Mouse (Mus musculus) yolk sac, embryonic 10.5 days (tissue): ENCODE results near the gene Skap2.
A peak's percentile ranks its signal among the peaks of the same experiment; 100 is the strongest.

ENCODE experiments used
- DNase-seq: peaks from one replicate; pipeline ENCODE4 v3.0.0-alpha.2; 2017; ENCODE audit warnings: low spot score

Gene Skap2

DNA sequence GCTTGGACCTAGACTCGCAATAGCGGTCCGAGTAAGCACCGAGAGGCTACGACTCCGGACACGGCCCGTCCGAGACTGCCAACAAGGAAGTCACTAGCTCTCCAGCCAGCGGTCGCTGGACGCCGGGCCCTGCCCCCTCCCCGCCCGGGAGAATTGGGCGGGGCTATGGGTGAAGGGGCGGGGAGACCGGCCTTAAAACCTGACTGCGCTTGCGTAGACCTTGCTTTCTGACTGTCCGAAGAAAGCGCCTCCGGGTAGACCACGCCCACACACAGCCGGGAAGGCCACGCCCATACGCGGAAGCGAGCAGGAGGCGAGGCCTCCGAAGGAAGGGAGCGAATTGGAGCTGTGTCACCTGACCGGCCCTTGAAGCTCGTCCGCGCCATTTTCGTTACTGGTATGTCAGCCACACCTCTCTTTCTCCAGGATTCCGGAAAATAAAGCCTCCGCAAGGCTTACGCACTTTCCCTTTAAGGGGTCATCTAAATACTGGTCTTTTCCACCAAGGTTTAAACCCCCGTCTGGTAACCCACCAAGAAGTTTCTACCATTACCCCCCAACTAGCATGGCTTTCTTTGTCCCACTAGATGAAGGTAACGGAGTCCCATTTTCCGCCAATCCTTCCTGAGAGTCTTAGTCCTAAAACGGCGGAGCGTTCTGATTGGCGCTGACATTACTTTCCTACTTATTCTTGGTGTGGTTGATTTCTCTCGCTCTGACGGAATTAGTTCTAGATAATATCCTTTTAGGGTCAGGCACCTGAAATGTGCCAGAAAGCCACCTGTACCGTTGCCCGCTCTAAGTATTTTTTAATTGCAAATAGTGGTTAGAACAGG is at the start of gene Skap2:
Gene Skap2 (minus strand): TSS at position 141 of the 836 bp plus-strand sequence.
- peak; percentile 100 for DNase-seq

DNA sequence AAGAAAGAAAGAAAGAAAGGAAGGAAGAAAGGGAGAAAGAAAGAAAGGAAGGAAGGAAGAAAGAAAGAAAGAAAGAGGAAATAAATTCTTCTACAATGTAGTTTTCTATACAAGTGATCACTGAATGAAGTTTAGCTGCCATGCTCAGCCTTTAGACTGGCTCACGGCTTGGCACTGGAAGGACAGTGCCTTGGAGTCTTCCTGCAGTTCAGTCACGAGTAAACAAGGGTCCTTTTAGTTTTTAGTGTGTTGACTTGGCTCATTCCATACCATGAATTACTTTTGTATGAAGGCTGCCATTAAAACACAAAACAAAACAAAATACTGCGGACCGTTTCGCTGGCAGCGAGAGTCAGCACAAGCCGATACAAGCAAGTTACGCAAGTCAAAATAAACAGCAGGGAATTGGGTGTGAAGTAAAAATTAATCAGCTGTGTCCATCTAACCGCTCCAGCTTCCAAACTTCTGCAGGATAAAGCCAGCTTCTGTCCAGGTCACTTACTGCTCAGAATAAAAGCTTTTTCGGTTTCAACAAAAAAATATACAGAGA is 46.6 kb upstream of the Skap2 start:
- DNase-seq: no peak

DNA sequence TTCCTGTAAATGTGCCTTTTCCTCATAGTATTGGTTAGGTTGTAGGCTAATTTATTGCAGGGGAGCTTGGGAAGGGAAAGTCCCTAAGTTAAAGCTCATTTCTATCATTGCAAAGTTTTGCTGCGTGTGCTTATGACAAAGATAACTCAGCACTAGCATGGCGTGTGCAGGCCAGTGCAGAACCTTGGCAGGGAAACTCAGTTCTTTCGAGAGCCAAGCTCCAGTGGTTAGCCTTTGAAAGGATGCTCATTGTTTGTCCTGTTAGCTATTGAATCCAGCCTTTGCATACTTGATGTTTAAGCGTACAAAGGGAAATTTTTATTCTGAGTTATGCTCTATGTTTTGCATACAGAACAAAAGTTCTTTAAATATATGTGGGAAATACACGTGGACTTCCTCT is 45.8 kb upstream of the Skap2 start:
- no peak for DNase-seq

DNA sequence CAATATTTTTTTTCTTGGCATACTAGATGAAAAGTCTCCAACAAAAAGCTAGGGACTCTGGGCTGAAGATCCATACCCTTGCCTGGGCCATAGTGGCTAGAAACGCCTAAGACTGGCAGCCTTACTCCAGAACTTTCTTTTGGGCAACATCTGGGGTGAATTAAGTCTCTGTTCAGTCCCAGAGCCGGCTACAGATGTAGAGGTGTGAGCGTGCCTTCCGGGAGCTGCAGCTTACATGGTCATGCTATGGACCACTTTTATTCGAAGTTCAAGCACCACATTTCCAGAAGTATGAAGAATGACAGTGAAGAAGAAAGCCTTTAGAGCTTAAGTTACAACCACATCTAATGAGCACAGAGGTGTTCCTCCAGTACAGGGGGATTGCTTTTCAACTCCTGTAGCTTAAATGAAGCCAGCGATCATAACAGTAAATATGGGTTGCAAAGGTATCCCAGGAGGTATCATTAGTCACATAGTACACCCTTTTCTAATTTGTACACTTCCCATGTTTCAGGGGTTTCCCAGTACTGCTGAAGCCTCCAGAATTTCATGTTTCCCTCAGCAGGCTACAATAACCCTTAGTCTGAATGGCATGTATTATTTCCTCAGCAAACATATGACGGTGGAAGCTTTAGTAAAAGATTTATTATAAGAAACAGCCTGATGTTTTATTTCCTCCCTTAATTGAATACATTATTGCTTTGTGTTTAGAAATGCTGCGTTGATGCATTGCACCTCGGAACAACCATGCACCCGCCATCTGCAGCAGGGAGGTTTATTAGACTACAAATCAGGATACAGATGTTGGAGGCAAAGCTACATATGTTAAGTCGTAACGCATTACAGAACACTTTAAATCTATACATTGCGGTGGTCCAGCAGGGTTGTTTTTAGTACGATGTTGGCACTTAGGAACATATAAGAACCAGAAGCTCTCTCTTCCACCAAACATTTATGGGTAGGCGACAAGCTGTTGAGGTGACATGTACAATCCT is 41.5 kb upstream of the Skap2 start:
- DNase-seq: no peak

DNA sequence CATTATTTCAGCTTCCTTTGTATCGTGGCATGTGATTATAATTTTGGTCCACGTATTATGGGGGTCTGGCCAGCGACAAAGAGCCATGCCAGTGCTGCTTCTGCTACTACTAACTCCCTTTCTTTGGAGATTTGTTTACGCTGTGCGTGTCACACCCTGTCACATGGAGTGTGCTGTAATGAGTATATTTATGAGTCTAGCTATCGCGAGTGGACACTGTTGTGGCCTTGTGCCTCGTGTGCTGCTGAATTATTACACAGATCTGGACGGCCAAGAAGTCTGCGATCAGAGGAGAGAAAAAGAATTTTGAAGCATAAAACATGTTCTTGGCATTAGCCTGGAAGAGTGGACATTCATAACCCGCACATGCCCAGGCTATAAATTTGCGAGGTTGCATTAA is 37.7 kb upstream of the Skap2 start:
- DNase-seq: no peak

DNA sequence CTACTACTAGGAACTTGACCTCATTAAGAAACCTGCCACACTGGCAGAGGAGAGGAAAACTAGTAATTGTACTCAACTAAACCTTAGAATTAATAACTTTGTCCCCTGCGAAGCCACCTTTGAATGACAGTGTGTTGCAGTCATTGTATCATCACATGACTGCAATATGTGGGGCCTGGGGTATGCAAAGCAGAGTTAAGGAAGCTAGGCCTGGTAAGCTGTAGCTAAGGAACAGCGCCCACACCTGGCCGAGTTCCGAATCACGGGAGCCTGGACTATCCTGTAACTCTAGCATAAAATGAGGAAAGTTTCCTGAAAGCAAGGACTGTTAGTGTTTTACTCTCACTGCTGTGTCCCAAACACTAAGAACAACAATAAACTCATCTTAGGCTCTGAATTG is 33.2 kb upstream of the Skap2 start:
- DNase-seq: no peak

DNA sequence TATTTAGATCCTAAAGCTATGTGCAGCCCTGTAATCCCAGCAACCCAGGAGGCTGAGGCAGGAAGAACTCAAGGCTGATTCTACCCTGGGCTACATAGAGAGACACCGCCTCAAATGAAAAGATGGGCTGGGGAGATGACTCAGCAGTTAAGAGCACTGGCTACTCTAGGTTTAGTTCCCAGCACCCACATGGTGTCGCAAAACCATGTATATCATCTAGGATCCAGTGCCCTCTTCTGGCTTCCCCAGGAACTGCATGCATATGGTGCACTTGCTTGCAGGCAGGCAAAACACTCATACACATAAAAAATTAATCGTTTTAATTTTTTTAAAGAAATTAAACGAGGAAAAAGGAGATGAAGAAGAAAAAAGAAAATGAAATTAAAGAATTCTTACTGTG is 23.7 kb upstream of the Skap2 start:
- DNase-seq: no peak

DNA sequence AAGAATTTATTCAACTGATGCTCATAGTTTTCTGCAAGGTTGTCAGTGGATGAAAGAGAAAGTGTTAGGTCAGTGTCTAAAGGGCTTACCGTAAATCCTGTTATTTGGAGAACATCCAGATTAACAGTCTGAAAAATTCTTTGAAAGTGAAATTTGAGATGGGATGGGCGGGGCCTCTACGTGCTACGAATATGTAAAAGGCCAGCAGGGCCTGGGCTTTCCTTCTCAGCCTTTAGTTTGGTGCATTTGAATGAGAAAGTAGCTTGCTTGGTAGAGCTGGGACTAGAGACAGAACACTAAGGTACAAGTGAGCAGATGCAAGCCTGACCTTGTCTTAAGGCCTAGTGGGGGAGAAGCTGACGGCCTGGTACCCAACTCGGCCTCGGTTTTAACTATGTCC is 18.8 kb upstream of the Skap2 start:
- DNase-seq: no peak

DNA sequence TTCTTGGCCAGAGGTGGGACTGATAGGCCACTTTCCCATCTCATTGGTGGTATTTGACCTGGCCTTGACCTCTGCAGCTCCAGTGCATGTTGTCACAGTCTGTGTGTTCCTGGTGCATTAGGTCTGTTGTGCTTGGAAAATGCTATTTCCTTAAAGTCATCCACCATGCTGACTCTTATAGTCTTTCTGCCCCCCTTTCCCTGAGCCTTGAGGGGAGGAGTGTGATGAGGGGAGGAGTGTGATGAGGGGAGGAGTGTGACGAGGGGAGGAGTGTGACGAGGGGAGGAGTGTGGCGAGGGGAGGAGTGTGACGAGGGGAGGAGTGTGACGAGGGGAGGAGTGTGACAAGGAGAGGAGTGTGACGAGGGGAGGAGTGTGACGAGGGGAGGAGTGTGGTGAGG is 15.8 kb upstream of the Skap2 start:
- DNase-seq: no peak

DNA sequence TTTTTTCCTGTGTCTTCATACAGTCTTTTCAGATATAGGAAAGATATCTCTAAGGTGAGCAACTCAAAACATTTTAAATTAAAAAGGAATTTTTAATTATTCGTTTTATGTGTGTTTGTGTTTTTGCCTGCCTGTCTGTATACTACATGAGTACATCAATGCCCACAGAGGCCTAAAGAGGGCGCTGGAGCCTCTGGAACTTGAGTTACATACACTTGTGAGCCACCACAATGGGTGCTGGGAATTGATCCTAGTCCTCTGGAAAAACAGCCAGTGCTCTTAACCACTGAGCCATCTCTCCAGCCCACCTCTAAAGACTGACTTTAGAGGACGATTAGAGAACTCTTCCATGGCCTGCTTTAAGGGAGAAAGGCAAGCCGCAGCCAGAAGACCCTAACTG is 14.8 kb upstream of the Skap2 start:
- no peak for DNase-seq

DNA sequence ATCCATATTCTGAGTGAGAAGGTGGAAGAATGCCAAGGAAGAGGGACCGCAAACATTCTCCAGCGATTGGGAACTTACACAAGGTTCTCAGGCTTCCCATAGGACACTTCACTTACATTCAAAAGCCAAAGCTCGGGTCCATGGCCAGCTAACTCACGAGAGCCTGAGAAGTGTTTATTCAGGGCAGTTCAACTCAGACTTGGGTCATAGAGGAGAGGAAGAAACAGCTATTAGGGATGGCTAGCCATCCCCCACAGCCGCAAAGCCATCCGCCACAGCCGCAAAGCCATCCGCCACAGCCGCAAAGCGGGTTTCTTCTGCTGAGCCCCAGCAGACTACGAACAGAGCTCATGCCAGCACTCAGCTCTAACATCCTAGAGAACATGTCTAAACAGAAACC is 13.9 kb upstream of the Skap2 start:
- no peak for DNase-seq

DNA sequence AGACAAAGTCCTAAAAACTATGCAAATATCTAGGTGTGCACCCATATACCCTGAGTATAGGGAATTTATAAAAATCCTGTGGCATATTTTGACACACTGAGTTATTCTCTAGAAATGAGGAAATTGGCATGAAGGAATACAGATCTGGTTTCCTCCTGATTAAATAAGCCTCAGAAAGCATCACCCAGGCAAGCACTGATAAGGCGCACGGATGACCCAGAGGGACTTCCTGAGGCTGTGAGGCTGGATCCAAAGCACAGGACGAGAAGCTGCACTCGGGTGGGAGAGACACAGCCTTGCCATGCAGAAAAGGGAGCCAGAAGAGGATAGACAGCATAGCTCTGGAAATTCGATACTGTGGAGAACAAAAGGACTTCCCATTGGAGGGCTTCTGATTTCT is 12.4 kb upstream of the Skap2 start:
- DNase-seq: no peak

DNA sequence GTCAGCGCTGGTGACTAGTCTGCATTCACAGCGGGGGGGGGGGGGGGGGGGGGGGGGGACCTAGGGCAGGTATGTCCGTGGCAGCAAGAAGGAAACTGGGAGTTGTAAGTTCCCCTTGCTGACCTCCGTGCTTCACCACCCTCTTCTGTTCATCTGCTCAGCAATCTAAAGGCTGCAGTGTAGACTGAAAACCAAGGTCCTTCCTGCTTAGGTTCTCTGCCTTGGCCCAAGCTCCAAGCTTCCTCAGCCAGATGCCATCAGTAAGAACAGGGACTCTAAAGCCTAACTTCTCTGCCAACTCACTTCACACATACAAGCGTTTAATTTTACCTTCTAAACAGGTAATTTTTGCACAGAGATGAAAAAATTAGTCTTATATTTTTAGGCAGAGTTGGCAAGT is 10.0 kb upstream of the Skap2 start:
- DNase-seq: no peak

DNA sequence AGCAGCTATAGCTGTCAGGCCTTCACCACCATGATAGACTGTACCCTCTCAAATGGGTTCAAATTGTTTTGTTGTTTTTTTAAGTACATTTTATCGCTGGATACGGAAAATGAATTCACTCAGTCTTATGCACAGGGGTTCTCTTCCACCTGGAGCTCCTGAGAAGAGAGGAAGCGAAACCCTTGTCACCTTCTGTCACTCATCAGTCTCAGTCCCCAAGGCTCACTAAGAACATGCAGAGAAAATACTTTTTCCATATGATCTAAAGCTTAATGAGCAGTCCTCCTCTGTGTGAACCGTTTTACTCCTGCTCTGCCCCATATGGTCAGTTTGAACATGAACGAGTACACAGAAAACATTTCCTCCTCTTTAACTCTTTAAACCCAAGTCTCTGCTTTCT is 7.9 kb upstream of the Skap2 start:
- DNase-seq: no peak

DNA sequence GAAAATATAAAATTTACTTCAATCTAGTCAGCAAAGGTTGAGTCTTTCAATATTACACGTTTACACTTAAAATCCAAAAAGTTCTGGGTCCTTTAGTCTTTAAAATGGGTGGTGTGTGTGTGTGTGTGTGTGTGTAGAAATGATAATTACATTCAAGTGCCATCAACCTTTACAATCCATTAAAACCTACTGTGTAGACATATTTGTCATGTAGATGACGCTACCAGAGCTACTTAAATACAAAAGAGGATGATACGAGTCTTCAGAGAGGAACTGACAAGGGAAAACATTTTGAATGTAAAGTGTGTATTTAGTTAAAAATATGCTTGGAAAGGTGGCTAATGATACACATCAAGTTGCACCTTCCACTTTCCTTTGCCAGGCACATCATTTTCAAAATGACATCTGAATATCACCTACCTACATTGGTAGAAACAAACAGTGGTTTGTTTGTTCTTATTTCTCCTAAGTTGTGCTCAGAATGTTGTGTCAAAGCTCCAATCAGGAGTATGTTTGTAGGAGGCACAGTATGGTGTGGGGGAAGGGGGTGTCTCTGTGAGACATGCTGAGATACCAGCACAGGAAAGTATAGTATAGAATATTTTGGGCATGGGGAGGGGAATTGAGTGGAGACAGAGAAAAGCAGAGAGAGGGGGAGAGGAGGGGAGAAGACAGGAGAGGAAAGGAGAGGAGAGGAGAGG is 1.0 kb upstream of the Skap2 start:
- no peak for DNase-seq

DNA sequence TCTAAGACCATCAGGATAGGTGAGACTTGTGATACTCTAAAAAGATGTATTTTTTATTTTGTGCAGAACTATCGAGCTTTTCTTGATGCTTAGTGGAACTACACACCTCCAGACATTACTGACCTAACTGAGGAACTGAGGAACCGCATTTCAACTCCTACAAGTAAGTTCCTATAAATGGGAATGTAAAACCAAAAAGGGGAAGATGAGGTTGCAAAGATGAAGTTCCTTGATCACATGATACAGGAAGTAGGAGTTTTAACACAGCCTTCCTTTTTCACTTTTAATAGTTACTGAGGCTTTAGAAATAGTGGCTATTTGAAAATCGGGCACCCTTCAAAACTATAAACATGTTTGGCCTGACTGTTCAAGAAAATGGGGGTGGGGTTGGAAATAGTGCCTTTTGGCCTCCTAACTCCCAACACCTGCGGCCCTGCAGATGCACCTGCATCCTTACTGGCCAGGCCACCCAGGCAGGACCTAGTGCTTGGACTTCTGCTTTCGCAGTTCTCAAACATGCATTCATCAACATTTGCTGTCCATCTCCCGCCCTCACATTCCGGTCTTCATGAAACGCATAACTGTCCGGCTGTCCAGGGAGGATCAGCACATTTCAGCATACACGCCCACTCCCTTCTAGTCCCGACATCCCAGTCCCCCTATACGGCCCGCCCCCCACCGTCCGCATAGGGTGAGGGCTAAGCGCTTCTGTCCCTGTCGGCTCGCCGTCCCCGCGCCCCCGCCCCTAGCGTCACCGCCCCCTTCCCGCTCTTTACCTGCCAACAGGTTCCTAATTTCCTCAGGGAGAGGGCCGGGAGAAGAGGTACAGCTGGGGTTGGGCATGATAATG is 565 bp downstream of the Skap2 start:
- no peak for DNase-seq

DNA sequence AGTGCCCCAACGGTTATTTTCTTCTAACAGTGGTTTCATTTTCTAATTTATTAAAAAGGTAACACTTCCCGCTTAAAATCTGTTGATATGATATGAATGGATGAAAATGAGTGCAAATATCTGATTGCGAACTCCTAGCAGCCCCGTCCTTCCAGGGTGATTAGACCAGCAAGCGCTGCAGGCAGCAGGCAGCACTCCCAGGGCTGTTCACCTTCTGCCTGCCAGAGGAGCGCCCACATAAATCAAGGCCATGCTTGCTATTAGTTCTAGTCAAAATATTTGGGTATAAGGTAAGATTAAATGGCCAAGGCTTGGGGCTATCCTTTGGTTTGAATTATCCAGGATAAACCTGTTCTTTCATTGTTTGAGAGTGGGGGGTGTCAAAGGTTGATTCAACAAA is 3.0 kb downstream of the Skap2 start:
- DNase-seq: no peak

DNA sequence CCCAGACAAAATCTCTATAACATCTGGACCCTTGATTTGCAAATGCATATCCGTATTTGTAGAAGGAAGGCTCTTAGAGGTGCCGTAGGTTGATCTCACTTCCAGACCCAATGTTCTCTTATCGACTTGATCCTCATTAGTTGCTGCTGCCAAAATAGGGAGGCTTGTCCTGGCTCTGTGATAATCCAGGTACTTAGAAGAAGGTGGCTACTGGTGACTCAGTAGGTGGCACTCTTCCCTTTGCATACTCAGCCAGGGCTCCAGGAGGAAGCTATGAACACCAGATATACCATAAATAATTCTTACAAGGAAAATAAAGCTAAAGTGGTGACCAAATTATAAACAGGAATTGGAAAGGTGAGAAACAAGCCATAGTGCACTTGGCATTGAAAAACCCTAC is 3.6 kb downstream of the Skap2 start:
- no peak for DNase-seq

DNA sequence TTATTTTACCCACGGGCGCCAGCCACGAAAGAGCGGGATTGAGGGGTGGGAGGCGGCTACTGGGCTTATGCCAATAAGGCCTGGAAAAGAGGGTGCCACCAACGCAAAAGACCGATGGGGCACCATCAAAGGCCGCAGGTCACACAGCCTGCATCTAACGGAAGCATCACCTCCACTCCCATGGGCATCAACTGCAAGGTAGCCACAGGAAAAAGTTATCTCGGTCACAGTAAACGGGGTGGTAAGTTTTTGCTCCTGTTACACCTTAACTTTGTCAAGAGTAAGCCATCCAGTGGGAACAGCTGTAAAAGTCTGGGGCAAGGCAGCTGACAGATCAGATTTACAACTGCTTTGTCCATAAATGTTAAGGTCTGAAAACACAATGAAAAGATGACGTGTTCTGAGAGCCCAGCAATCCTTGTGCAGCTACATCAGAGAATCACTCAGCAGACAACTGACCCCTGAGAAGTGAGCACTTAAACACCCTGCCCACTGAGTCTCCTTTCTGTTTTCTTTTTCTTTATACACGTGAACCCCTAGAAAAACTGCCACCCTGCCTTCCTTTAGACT is 5.6 kb downstream of the Skap2 start:
- peak; percentile 18 for DNase-seq

DNA sequence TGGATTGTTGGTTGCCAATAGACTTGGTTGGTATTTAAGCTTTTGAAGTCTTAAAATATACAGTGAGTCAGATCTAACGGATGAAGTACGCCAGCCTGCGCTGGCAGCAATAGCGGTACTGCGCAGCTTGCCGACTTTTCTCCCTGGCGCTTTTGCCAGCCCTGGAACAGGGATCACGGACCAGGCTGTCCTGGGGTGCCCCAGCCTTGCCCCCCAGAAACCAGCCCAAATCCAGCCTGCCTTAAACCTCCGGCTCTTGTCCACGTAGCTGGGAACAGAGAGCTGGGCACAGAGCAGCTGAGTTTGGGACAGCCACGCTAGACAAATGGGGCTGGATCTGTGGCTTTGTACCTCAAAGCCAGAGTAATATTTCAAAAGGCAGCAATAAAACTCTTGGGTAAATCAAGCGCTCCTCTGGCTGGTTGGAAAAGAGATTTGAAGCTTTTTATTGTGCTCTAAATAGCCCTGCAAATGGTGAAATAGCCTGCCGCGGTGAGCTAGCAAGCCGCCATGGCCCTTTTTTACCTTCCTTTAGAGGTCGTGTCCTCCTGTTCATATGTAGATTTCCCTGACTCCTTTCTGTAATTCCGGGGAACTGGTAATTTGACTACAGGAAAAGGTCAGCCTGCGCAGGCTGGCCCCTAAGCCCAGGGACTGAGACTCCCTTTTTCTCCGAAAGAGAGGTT is 6.2 kb downstream of the Skap2 start:
- peak; percentile 48 for DNase-seq
